Mouse (Mus musculus): ENCODE results near the gene Atxn7l2.

Atxn7l2 gene

DNA sequence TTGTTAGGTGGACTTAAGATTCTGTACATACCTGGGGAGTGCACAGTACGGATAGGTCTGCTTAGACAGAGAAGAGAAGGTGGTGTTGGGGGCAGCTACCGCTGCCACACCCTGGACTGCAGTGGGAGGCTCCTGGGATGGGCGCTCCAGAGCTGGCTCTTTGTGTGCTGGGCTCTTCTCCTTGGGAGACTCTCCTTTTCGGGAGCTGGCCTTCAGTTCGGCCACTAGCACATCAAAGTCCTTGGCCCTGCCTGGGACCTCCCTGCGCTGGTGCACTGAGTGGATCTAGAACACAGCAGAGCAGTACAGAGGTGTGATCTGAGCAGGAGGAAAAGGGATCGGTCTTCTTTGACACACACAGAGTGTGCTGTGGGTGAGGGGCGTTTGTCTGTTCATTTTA, 5.1 kb downstream of the Atxn7l2 start:
- no peak for DNase-seq

DNA sequence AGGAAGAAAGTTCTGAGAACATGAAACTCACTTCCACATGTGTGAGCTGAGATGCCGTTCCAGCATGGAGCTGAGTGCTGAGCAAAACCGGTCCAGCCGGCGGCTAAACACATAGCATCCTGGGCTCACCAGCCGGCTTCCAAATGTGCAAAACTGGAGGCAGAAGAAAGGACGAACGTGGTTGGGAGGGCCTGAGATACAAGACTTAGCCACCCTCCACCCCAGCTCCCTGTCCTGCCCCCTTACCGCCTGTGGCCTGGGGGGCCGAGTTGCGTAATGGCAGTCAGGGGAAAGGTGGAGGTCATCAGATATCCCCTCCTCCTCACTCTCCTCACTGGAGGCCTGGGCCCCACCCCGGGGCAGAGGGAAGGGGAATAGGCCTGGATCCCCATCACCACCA, 6.3 kb downstream of the Atxn7l2 start:
- DNase-seq = no peak

DNA sequence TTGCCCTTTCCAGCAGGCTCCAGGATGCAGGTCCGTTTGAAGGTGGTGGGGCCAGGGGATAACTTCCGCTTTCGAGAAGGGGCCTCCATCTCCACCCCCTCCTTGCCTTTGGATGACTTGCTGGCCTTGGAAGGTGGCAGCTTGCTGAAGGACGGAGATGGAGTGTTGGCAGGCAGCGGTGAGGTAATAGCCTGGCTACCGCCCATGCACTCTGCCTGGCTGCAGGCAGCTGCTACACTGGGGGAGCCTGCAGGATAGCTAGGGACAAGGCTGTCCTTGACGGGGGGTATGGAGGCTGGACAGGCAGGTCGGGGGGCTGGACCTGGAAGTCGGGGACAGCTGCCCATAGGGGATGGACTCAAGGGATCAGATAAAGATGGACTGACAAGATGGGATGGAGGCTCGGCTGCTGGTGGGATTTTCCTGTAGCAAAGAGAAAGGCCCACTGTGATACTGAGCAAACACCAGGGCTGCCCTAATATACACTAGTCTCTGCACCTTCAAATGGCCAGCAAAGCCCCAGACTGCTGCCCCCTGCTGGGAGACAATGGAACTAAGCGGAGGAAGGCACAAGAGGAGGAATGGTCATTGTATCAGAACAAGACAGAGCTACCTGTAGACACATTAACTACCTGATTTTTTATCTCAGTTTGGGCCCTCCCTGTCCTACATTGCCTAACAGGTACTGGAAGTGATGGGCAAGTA, 7.0 kb downstream of the Atxn7l2 start:
- DNase-seq = peak; percentile 90 to 92

DNA sequence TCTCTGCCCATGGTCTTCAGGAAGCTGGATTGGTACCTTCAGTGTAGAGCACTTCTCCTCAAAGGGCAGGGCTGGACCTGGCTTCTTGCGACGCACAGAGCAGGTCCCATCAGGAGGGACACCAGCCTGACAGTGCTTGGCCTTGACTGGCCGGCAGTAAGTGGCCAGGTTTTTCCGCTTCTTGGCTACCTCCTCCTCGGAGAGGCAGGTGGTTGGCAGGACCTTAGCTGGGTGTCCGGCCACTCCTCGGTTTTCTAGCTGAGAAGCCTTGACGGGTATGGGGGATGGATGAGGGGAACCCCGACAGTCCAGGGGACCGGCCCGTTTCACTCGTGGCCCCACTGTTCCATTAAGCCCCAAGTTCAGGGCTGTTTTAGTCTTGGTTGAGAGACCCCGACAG, 7.5 kb downstream of the Atxn7l2 start:
- peak; percentile 44 to 48 for DNase-seq

DNA sequence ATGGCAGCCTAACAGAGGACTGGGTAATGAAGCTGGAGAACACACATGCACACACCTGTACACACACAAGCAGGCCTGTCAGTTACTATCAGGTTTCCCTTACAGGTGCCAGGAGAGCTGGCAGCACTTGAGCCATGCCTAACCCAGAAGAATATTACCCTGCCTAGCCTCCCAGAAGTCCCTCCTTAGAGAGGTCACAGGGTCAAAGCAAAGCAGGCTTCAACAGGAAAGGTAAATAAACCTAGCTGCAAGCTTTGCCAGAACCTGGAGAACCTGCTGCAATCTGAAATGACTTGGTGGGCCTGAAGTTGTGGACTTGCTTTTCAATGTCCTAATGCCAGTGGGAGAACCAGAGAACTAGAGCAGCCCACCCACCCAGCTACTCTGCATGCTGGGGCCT, 8.2 kb downstream of the Atxn7l2 start:
- peak in 1 of 2 experiments; percentile 4 for DNase-seq

DNA sequence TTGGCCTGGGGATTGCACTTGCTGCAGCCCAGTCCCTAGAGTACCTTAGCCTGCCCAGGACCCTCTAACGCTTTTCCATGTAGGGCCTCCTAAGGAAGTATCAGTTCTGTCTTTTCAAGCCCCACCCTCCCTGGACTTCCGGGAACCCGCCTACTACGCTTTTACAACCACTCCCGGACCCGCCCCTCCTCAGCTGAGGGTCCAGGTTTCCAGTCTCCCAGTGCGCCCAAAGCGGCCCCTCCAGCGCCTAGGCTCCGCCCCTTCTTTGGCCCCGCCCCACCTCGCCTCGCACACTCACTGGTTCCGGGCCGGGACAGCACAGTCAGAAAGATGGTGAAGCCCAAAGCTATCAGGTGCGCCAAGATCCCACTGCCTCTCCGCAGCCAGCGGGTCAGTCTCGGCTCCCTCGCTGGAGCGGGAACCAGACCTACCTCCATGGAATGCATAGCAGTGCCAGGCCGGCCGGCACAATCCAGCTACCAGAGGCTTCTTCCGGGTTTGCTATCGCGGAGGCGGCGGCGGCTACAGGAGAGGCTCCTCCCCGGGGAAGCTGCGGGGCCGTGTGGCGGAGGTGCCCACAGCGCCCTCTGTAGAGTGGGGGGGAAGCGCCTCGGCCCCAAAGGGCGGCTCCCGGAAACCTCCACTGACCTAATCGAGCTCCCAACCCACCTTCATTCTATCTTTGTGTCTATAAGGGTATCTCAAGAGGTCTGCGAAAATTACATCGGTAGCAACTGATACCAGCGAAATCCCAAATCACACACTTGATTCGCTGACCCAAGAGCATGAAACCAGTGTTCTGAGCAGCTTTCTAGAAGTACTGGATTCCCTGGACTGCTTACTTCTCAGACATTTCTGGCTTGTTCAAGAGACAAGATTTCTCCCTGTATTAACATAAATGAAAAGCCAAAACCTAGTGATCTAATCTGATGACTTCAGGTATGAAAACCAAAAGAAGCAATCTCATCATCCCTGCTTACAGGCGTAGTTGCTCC, 10.1 kb downstream of the Atxn7l2 start, which contains the start of gene Cyb561d1:
Gene Cyb561d1 (minus strand): TSS at position 884 of the 995 bp plus-strand sequence.
- DNase-seq = peak; percentile 85 to 86

DNA sequence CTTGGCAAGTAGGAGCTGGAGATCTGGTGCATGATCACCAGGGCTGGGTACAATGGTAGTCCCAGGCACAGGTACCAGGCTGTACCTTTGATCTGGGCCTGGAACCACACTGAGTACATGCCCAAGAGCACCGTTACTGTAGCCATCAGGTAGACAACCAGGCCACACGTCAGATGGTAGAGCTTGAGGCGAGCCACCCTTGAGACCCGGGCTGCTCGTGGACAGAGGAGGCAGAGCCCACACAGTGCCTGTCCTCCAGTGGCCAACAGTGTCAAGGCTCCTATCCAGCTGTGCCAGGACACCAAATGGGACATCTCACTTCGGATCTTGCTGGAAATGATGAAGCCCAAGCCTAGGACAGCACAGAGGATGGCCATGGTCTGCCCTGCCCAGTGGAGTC, 11.5 kb downstream of the Atxn7l2 start:
- peak in 1 of 2 experiments; percentile 5 for DNase-seq

DNA sequence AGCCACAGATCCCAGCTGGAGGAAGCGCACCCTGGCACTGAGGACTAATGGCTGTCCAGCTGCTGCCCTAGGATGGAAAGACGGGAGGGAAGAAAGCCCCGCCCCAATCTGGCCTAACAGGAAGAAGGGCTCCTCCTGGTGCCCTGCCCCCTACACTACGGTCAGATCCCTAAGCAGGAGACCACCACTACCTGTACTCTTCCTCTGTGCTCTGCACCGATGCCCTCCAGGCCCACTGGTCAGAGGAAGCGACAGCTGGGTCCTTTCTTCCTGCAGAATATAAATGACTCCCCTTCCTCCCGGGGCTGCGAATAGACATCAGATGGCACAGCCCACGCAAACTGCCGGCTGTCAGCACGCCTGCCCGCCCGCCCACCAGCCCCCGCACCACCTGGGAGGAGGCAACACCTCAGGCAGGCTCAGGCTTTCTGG, 13.7 kb downstream of the Atxn7l2 start:
- DNase-seq = peak; percentile 56 to 69

DNA sequence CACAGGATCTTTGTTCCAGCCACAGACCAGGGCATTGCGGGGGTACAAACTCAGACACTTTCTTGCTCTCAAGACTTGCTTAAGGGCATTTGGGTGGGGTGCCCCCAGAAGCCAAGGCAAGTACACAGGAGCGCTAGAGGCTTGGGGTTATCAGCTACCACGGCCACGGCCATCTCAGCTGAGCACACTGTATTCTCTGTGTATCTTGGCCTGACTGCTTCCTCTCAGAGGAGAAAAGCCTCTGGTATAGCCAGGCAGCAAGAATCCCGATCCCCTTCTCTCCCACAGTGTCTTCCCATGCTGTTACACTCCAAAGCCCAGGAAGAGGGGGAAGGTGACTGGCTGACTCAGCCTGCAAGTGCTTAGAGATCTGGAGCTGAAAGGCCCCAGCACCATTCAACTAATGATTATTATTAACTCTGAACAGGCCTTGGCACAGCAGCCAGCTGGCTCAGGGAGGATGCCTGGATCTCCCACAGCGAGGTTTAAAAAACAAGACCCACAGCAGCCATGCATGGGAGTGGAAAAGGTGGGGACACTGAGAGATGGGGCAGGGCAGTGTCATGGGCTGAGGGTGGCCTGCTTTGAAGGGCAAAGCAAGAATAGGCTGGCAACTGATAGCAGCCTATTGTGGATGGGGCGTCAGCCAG, 14.7 kb downstream of the Atxn7l2 start:
- no peak for DNase-seq

DNA sequence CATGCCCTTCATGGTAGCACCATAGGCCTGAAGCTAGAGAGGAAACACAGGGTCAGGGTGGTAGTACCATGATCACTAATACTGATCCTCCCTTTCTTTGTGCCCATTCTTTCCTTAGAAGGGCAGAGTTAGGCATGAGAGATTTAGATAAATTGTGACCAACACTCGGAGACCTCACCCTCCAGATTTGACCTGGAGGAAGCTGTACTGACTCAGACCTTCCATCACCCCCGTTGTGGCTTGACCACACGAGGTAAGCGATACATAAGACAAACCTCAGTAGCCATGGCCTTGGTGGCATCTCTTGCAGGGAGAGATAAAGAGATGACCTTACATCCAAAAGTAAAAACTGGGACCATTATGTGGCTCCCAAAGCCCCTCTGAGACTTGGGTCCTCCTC, 15.4 kb downstream of the Atxn7l2 start:
- no peak for DNase-seq

DNA sequence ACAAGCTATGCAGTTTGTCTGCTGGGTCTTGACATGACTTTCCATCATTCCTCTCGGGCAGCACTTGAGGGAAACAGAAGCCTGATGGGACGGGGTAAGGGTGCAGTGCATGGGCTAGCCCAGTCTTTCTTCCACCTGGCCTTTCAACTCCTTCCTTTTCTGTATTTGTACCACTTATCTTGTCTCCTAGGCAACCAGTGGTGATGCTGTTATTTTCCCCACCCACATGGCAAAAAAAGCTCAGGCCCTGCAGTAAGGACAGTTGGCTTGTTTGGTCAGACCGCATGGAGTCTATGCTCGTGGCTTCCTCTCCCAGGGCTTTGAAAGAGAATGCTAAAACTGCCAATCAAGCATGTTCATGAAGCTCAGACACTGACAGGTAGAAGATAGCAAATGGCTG, 17.0 kb downstream of the Atxn7l2 start:
- DNase-seq = no peak

DNA sequence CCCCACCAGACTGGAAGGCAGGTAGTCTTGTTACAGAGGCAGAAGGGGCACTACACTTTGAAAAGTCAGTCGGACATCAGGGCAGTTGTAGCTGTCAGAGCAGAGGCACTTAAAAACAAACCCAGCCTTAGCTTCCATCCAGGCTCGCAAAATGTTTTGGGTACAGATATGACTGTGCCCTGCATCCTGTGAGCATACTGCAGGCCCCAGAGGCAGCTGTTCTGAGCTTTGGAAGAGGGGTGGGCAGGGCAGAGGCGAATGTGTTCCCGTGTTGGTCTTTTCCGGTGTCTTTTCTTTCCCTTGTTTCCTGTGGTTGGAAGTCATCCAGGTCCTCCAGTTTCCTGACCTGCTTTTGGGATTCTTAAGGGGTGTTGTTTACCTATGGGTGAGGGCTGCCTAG, 20.8 kb downstream of the Atxn7l2 start:
- no peak for DNase-seq

DNA sequence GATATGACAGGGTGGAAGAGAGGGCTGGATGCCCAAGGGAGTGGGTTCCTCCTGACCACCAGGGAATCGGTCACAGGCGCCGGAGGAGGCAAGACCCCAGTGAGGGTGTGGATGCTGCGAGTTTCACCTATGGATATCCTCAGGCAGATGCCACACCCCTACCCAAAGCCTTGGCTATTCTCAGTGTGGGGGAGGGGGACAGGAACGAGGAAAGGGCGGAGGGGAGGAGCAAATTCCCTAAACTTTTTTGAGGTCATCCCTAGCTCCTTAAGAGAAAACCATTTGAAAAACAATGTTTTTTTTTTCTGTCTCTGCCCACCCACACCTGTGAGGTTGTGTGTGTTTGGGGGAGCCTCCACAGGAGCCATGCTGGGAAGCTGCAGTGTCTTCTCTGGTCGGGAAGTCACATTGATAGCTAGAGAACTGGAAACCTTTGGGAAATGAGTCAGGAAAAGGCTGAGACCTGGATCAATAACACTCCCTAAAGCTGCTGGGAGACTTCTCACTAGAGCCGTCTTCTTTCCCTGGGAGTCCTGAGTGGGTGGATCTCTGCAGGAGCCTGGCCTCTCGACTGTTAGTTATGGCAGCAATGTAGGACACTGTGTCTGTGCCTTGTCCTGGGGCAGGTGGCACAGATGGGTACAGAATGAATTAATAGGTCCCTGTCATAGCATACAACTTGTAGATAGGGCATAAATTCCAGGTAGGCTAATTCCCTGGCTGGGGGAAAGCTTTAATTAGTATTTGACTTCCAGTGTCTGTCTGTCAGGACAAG, 21.8 kb downstream of the Atxn7l2 start:
- peak; percentile 42 to 51 for DNase-seq

DNA sequence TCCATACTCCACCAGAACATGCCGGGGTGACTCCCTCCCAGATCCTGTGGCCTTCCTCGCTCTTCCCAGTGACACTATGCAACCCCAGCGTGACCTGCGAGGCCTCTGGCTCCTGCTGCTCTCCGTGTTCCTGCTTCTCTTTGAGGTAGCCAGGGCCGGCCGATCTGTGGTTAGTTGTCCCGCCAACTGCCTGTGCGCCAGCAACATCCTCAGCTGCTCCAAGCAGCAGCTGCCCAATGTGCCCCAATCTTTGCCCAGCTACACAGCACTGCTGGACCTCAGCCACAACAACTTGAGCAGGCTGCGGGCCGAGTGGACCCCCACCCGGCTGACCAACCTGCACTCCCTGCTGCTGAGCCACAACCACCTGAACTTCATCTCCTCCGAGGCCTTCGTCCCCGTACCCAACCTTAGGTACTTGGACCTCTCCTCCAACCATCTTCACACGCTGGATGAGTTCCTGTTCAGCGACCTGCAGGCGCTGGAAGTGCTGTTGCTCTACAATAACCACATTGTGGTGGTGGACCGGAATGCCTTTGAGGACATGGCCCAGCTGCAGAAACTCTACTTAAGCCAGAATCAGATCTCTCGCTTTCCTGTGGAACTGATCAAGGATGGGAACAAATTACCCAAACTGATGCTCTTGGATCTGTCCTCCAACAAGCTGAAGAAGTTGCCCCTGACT, 23.5 kb downstream of the Atxn7l2 start:
- DNase-seq = peak in 1 of 2 experiments; percentile 16

DNA sequence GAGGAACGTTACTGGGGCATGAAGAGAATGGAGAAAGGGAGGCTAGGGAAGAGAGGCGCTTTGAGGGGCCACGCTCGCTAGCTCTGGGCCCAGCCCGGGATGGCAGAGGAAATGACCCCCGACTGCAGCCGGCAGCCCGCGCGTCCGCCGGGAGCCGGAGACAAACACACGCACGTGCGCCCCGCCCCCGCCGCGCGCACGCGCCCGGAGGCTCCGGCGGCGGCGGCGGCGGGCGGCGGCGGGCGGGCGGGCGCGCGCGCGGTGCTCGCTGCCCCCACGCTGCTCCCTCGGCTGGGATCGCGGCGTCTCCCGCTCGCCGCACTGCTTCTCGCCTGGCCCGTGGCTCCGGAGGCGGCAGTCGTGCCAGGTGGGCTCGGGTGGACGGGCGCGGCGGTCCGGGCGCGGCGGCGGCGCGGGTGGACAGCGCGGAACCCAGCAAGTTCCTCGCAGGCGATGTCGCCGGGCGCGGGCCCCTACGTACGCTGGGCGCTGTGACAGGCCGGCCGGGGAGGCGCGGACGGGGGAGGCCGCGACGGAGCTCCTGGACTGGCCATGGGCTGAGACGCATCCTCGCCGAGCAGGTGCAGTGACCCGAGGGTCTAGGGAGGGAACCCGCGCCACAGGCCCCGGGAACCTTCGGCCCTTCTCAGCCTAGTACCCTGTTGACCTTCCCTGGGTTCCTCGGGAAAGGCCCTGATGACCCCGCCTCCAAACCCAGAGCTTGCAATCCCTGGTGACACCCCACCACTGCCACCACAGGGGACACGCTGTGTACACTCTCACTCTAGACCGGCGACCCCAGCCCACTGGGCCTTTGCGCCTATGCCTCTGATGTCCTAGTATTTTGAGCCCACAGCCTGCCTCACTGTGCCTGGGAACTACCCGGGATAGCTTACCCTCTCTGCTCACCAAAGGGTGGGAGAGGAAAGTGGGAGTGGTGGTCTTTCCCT, 24.4 kb downstream of the Atxn7l2 start, which contains the start of gene Amigo1:
Gene Amigo1 (plus strand): TSS at position 238 of the 950 bp plus-strand sequence.
- peak; percentile 65 to 68 for DNase-seq

DNA sequence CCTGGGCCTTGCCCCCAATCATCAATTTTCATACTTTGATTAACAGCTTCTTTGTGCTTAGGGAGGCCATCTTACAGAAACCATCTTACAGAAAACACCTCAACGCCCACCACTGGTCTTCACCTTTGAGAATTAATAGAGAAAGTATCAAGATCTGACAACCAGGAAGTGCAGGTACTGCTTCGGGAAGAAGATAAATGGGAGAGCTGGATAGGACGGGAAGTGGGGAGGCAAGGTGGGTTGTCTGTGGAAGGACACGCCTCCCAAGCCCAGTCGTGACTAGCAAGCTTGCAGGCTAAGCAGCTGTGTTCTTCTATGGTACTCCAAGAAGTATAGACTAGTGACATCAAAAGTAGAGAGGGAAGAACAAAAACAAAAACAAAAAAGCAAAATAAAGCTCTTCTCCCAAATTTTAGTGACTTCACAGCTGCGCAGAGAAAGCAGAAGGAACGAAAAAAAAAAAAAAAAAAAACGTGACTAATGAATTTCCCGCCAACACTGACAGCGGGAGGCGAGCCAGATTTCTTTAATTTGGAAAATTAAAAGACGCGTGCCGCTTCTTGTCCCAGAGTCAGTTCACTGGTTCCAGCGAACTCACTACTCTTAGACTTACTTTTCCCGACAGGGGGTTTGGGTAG, 25.2 kb downstream of the Atxn7l2 start:
- no peak for DNase-seq

DNA sequence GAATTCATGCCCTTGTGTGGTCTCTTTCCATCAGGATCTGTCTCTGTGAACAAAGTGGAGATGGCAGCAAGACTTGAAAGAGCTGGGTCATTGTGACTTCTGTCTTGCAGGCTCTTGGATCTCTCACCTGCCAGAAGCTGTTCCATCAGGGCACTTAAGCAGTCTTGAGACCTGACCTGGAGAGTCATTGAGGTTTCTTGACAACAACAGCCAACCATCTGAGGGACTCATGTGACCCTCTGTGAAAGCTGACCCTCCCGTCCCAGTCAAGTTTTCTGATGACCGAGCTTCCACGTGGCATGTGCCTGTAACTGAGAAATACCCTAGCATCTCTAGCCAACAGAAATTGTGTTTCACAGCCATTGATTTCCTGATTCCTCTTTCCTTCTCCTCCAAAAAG, 26.0 kb downstream of the Atxn7l2 start:
- no peak for DNase-seq

DNA sequence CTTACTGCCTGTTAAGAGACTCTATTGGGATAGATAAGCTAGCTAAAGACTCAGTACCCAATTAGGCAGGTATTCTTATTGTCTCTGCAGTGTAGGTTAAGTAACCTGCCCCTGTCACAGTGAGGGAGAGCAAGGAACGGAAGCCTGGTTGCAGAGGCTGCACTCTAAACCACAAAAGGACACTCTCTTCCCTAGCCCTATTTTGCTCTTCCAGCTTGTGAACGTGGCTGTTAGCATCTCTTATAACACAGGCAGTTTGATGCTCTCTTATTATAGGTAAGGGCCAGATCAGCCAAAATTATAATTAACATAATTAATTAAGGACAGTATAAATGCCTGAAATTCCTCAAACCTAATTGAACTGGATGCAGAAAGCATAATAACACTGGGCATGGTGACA, 30.2 kb downstream of the Atxn7l2 start:
- no peak for DNase-seq

DNA sequence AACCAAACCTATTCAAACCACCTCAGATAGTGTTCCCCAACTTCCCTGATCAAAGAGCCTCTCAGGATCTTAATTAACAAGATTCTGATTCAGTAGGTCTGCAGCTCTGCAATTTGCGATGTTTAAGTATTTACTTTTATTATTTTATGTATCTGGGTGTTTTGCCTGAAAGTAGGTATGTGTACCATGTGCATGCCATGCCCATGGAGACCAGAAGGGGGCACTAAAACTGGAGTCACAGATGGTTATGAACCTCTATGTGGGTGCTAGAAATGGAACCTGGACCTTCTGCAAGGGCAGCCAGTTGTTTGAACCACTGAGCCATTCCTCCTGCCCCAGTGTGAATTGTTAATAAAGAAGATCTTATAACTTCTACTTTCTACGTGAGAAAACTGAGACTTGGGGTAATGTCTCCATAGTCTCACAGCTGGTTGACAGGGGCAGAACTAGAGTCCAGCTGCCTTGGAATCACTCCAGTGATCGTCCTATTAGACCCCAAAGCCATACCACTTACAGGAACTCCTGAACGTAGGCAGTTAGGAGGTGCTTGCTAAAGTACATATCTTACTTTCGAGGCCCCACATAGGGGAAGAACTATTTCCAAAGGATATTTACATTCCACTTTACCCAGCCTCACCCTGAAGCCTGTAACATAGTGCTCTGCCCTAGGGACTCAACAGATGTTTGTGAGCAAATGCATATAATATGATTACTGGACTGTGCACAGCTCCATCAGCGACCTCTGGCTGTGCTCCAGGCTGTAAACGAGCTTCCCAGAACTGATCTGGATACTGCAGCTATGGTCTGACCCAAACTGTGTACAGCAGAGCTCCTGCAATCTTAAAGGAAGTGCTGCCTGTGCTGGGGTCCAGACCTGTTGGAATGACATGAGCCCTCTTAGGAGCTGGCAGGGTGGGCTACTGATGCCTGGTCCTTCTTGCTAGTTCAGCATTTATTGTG, 31.7 kb downstream of the Atxn7l2 start:
- no peak for DNase-seq

Data from cerebellum, postnatal 36 days (tissue).